Mouse (Mus musculus) kidney, embryonic 15.5 days (tissue): ENCODE measurements around the gene Slc6a17. TPM values are rescaled to one million over a fixed set of nuclear protein-coding genes. Genes with fewer than 3 reads are reported as not detected.

ENCODE experiments used
- ATAC-seq: fragments of 200-750 bp; cut with Nextera tagmentation; replicated peaks from 2 replicates; pipeline ENCODE4 v1.8.0; 2017; ENCODE audit warnings: moderate TSS enrichment; ENCODE audit not compliant: low FRiP score
- H3K27ac ChIP-seq: fragments of 300-500 bp; sonication (generic); 2 replicates; pipeline ENCODE4 v1.5.1; 2015; ENCODE audit warnings: mild to moderate bottlenecking, inconsistent platforms
- H3K27me3 ChIP-seq: fragments of 300-500 bp; sonication (generic); 2 replicates; pipeline ENCODE4 v1.6.1; 2015; ENCODE audit warnings: inconsistent platforms
- H3K36me3 ChIP-seq: fragments of 300-500 bp; sonication (generic); 2 replicates; pipeline ENCODE4 v1.6.1; 2015; ENCODE audit warnings: inconsistent platforms
- H3K4me1 ChIP-seq: fragments of 300-500 bp; sonication (generic); 2 replicates; pipeline ENCODE4 v1.6.1; 2015; ENCODE audit warnings: inconsistent platforms
- H3K4me2 ChIP-seq: fragments of 300-500 bp; sonication (generic); 2 replicates; pipeline ENCODE4 v1.6.1; 2015; ENCODE audit warnings: moderate library complexity, mild to moderate bottlenecking, inconsistent platforms
- H3K4me3 ChIP-seq: fragments of 300-500 bp; sonication (generic); replicated peaks from 2 replicates; pipeline ENCODE4 v1.5.1; 2015; ENCODE audit warnings: mild to moderate bottlenecking, inconsistent platforms
- H3K9ac ChIP-seq: fragments of 300-500 bp; sonication (generic); 2 replicates; pipeline ENCODE4 v1.6.1; 2015; ENCODE audit warnings: mild to moderate bottlenecking, inconsistent platforms
- H3K9me3 ChIP-seq: fragments of 300-500 bp; sonication (generic); replicated peaks from 2 replicates; pipeline ENCODE4 v1.6.1; 2016; ENCODE audit warnings: inconsistent platforms
- WGBS: fragments of 180-500 bp; shearing (Covaris S2); methylation state at CpG from one replicate; pipeline ENCODE4 v1.1.7; 2015; ENCODE audit warnings: mixed read lengths; 5-methylcytosine and 5-hydroxymethylcytosine counted together
- polyA plus RNA-seq: library from polyadenylated mRNA; unstranded; fragments of >200 nt; fragmentation: Nextera tagmentation; extraction: Ambion mirVana; gene quantifications from 2 replicates; pipeline ENCODE4 v1.2.1, GENCODE M21; 2015

Slc6a17 gene
- polyA plus RNA-seq, 1 experiment from 2014 or later: 3.3 TPM

GRCm38 (mm10) chr3:107543158-107544080 lies 25.6 kb upstream of the Slc6a17 start:
- no peak overlapping the region for H3K9ac ChIP-seq
- whole genome bisulfite sequencing: 59% methylated on average over 8 of the region's 8 CpGs
- peaks cover 94% of the 10 kb centered on the region for H3K27me3 ChIP-seq
- no peak overlapping the region for H3K27ac ChIP-seq
- no peak overlapping the region for H3K4me3 ChIP-seq
- H3K4me1 ChIP-seq: peaks cover 27% of the 10 kb centered on the region
- H3K36me3 ChIP-seq: no peaks in the 10 kb centered on the region
- H3K9me3 ChIP-seq: no peaks in the 10 kb centered on the region; the same call in 1 of the 2 replicates
- H3K4me2 ChIP-seq: no peak overlapping the region
- no peak for ATAC-seq

- Histone ChIP-seq H3K4me1 (peaks cover 28% of the 10 kb centered on the region), H3K4me2 (no peak overlapping the region), H3K27ac (no peak overlapping the region), H3K9me3 (no peaks in the 10 kb centered on the region; the same call in 1 of the 2 replicates), H3K36me3 (no peaks in the 10 kb centered on the region), H3K9ac (no peak overlapping the region), H3K4me3 (no peak overlapping the region), H3K27me3 (peaks cover 94% of the 10 kb centered on the region)
- 56% methylated on average over 4 of the region's 4 CpGs for WGBS
- no peak for ATAC-seq
Observed at GRCm38 (mm10) chr3:107542584-107542983, 24.8 kb upstream of the Slc6a17 start.

GRCm38 (mm10) chr3:107537504-107537889 lies 19.7 kb upstream of the Slc6a17 start:
- Histone ChIP-seq H3K4me3 (peak overlapping the region; percentile 13; the same call in 1 of the 2 replicates), H3K4me1 (peaks cover 10% of the 10 kb centered on the region), H3K9me3 (no peaks in the 10 kb centered on the region; the same call in 1 of the 2 replicates), H3K4me2 (peak overlapping the region; percentile 45), H3K9ac (no peak overlapping the region), H3K27ac (no peak overlapping the region), H3K27me3 (peaks cover 97% of the 10 kb centered on the region), H3K36me3 (no peaks in the 10 kb centered on the region)
- WGBS: 13% methylated on average over 8 of the region's 8 CpGs
- no peak for ATAC-seq

- Histone ChIP-seq H3K9ac (no peak overlapping the region), H3K4me2 (peak overlapping the region; percentile 45), H3K9me3 (no peaks in the 10 kb centered on the region; the same call in 1 of the 2 replicates), H3K27me3 (peaks cover 92% of the 10 kb centered on the region), H3K36me3 (no peaks in the 10 kb centered on the region), H3K4me3 (peak overlapping the region; percentile 13), H3K4me1 (peaks cover 10% of the 10 kb centered on the region), H3K27ac (no peak overlapping the region)
- WGBS: 4% methylated on average over 17 of the region's 17 CpGs
- ATAC-seq: no peak
Observed at GRCm38 (mm10) chr3:107536810-107537503, 19.1 kb upstream of the Slc6a17 start.

- no peak overlapping the region for H3K4me3 ChIP-seq
- H3K27me3 ChIP-seq: peaks cover 90% of the 10 kb centered on the region
- H3K9ac ChIP-seq: no peak overlapping the region
- no peak overlapping the region for H3K4me2 ChIP-seq
- ATAC-seq: no peak
- peaks cover 10% of the 10 kb centered on the region for H3K4me1 ChIP-seq
- H3K27ac ChIP-seq: no peak overlapping the region
- no peaks in the 10 kb centered on the region for H3K36me3 ChIP-seq
- 85% methylated on average over 7 of the region's 7 CpGs for WGBS
- H3K9me3 ChIP-seq: no peaks in the 10 kb centered on the region; the same call in 1 of the 2 replicates
Observed at GRCm38 (mm10) chr3:107534951-107535350, 17.1 kb upstream of the Slc6a17 start.

- Histone ChIP-seq H3K36me3 (no peaks in the 10 kb centered on the region), H3K27ac (no peak overlapping the region), H3K9ac (no peak overlapping the region), H3K4me3 (no peak overlapping the region), H3K27me3 (peaks cover 87% of the 10 kb centered on the region), H3K9me3 (no peaks in the 10 kb centered on the region; the same call in 1 of the 2 replicates), H3K4me2 (no peak overlapping the region), H3K4me1 (peaks cover 10% of the 10 kb centered on the region)
- 56% methylated on average over 4 of the region's 4 CpGs for WGBS
- ATAC-seq: no peak
Observed at GRCm38 (mm10) chr3:107533532-107533931, 15.7 kb upstream of the Slc6a17 start.

- Histone ChIP-seq H3K4me2 (no peak overlapping the region), H3K4me1 (no peaks in the 10 kb centered on the region), H3K9ac (no peak overlapping the region), H3K9me3 (no peaks in the 10 kb centered on the region), H3K27ac (no peak overlapping the region), H3K4me3 (no peak overlapping the region), H3K36me3 (no peaks in the 10 kb centered on the region), H3K27me3 (peaks cover 78% of the 10 kb centered on the region)
- WGBS: 72% methylated on average over 5 of the region's 5 CpGs
- ATAC-seq: no peak
Observed at GRCm38 (mm10) chr3:107530581-107530980, 12.8 kb upstream of the Slc6a17 start.

- Histone ChIP-seq H3K27ac (no peak overlapping the region), H3K9ac (no peak overlapping the region), H3K36me3 (no peaks in the 10 kb centered on the region), H3K4me3 (no peak overlapping the region), H3K4me1 (no peaks in the 10 kb centered on the region), H3K4me2 (no peak overlapping the region), H3K9me3 (no peaks in the 10 kb centered on the region), H3K27me3 (peaks cover 78% of the 10 kb centered on the region)
- no peak for ATAC-seq
- 79% methylated on average over 5 of the region's 5 CpGs for WGBS
Observed at GRCm38 (mm10) chr3:107529182-107529581, 11.4 kb upstream of the Slc6a17 start.

GRCm38 (mm10) chr3:107528401-107529118 lies 10.7 kb upstream of the Slc6a17 start:
- H3K27me3 ChIP-seq: peaks cover 75% of the 10 kb centered on the region
- no peak overlapping the region for H3K4me2 ChIP-seq
- H3K9ac ChIP-seq: no peak overlapping the region
- ATAC-seq: no peak
- no peak overlapping the region for H3K27ac ChIP-seq
- H3K36me3 ChIP-seq: no peaks in the 10 kb centered on the region
- 34% methylated on average over 9 of the region's 9 CpGs for WGBS
- H3K9me3 ChIP-seq: no peaks in the 10 kb centered on the region
- no peak overlapping the region for H3K4me3 ChIP-seq
- H3K4me1 ChIP-seq: no peaks in the 10 kb centered on the region

GRCm38 (mm10) chr3:107524547-107524946 lies 6.7 kb upstream of the Slc6a17 start:
- 75% methylated on average over 6 of the region's 6 CpGs for WGBS
- H3K9ac ChIP-seq: no peak overlapping the region
- H3K4me1 ChIP-seq: no peaks in the 10 kb centered on the region
- H3K27me3 ChIP-seq: peaks cover 84% of the 10 kb centered on the region
- H3K4me3 ChIP-seq: no peak overlapping the region
- H3K4me2 ChIP-seq: no peak overlapping the region
- H3K36me3 ChIP-seq: no peaks in the 10 kb centered on the region
- no peak overlapping the region for H3K27ac ChIP-seq
- H3K9me3 ChIP-seq: no peaks in the 10 kb centered on the region
- ATAC-seq: no peak

- Histone ChIP-seq H3K27ac (no peak overlapping the region), H3K27me3 (peaks cover 90% of the 10 kb centered on the region), H3K4me3 (no peak overlapping the region), H3K36me3 (no peaks in the 10 kb centered on the region), H3K4me2 (no peak overlapping the region), H3K9me3 (no peaks in the 10 kb centered on the region), H3K9ac (no peak overlapping the region), H3K4me1 (peaks cover 19% of the 10 kb centered on the region)
- 71% methylated on average over 5 of the region's 5 CpGs for WGBS
- no peak for ATAC-seq
Observed at GRCm38 (mm10) chr3:107520931-107521330, 3.1 kb upstream of the Slc6a17 start.
